Mouse (Mus musculus) liver, postnatal 0 days (tissue): ENCODE measurements around the gene 4933402N03Rik. TPM values are rescaled to one million over a fixed set of nuclear protein-coding genes. Genes with fewer than 3 reads are reported as not detected.

ENCODE experiments used
- ATAC-seq: fragments of 200-750 bp; cut with Nextera tagmentation; 2 replicates; pipeline ENCODE4 v1.8.0; 2017; ENCODE audit warnings: mild to moderate bottlenecking, moderate library complexity
- DNase-seq: peaks from one replicate; pipeline ENCODE4 v3.0.0-alpha.2; 2016
- H3K27ac ChIP-seq: fragments of 300-500 bp; sonication (generic); 2 replicates; pipeline ENCODE4 v1.5.1; 2014; ENCODE audit warnings: antibody characterized with exemption, moderate library complexity, mild to moderate bottlenecking, low read depth
- H3K27me3 ChIP-seq: fragments of 300-500 bp; sonication (generic); 2 replicates; pipeline ENCODE4 v1.6.1; 2014; ENCODE audit warnings: low read length, control low read depth, mixed read lengths; ENCODE audit not compliant: insufficient read depth
- H3K36me3 ChIP-seq: fragments of 300-500 bp; sonication (generic); replicated peaks from 2 replicates; pipeline ENCODE4 v1.6.1; 2014; ENCODE audit warnings: mild to moderate bottlenecking, control low read depth, low read length, moderate library complexity, mixed read lengths; ENCODE audit not compliant: insufficient read depth
- H3K4me1 ChIP-seq: fragments of 300-500 bp; sonication (generic); 2 replicates; pipeline ENCODE4 v1.6.1; 2014; ENCODE audit warnings: antibody characterized with exemption, mild to moderate bottlenecking, control low read depth; ENCODE audit not compliant: insufficient read depth
- H3K4me2 ChIP-seq: fragments of 300-500 bp; sonication (generic); 2 replicates; pipeline ENCODE4 v1.6.1; 2014; ENCODE audit warnings: low read depth, mild to moderate bottlenecking, low read length, moderate library complexity, mixed read lengths
- H3K4me3 ChIP-seq: fragments of 300-500 bp; sonication (generic); 2 replicates; pipeline ENCODE4 v1.5.1; 2014; ENCODE audit warnings: low read depth, low read length
- H3K9ac ChIP-seq: fragments of 300-500 bp; sonication (generic); replicated peaks from 2 replicates; pipeline ENCODE4 v1.6.1; 2014; ENCODE audit warnings: mild to moderate bottlenecking, moderate library complexity
- H3K9me3 ChIP-seq: fragments of 300-500 bp; sonication (generic); 2 replicates; pipeline ENCODE4 v1.6.1; 2016; ENCODE audit warnings: mild to moderate bottlenecking, control low read depth, low read length, mixed read lengths
- CTCF ChIP-seq: sonication (generic); IDR thresholded peaks from 2 replicates; pipeline ENCODE4 v1.5.1; 2016; ENCODE audit warnings: antibody characterized with exemption, low read depth
- EP300 ChIP-seq: IDR thresholded peaks from 2 replicates; pipeline ENCODE4 v1.6.1; 2016; ENCODE audit warnings: antibody characterized with exemption, low read depth, mild to moderate bottlenecking
- WGBS: fragments of 180-500 bp; shearing (Covaris S2); extraction: QIAGEN DNeasy Blood & Tissue Kit; methylation state at CpG from one replicate; pipeline ENCODE4 v1.1.7; 2014; ENCODE audit not compliant: insufficient replicate concordance; 5-methylcytosine and 5-hydroxymethylcytosine counted together
- polyA plus RNA-seq: library from polyadenylated mRNA; unstranded; fragments of >200 nt; fragmentation: Nextera tagmentation; extraction: Ambion mirVana; gene quantifications from 2 replicates; pipeline ENCODE4 v1.2.1, GENCODE M21; 2015

The 4933402N03Rik gene
- polyA plus RNA-seq, 1 experiment from 2014 or later: not detected

DNA sequence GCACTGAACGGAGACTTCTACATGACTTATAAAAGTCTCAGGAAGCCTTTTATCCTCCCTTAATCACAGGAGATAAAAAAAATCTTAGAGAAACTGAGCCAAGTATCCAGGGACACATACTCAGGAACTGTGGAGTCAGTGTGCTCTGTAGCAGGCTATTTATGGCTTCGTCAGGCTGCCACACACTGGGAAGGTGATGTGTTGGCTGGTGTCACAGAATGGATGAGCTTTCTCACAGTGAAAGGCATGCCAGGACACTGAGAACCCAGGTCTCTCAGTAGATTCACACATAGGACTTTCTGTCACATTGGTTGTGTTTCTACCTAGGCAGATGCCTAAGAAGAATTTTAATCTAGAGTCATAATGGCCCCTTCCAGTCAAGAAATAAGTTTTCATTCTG lies 31.7 kb downstream of the 4933402N03Rik start:
- H3K36me3 ChIP-seq: no peaks in the 10 kb centered on the region
- H3K4me3 ChIP-seq: no peak overlapping the region
- no peak overlapping the region for H3K4me2 ChIP-seq
- WGBS: 69% methylated on average over 2 of the region's 2 CpGs
- H3K27me3 ChIP-seq: no peaks in the 10 kb centered on the region
- no peak overlapping the region for H3K9ac ChIP-seq
- DNase-seq (no peak), ATAC-seq (no peak)
- H3K9me3 ChIP-seq: no peaks in the 10 kb centered on the region
- TF ChIP-seq CTCF (no peak), EP300 (no peak)
- no peak overlapping the region for H3K27ac ChIP-seq
- H3K4me1 ChIP-seq: no peaks in the 10 kb centered on the region

DNA sequence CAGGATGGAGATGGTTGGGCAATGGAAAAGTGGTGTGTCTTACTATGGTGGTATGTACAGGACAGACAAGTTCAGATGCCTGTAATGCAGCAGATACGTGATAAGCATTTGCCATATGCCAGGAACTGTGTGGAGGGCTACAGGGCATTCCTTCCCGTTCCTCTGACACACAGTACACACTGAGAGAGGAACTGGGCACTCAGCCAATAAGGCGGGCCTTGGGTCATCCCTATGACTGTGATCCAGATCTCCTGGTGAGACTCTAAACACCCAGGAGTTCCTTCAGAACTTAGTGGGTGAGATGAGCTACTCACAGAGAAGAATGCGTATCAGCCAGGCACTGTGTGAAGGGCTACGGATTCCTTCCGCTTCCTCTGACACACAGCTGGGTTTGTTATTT lies 32.4 kb downstream of the 4933402N03Rik start:
- no peak for DNase-seq
- H3K4me2 ChIP-seq: no peak overlapping the region
- ATAC-seq: no peak
- no peak overlapping the region for H3K4me3 ChIP-seq
- H3K36me3 ChIP-seq: no peaks in the 10 kb centered on the region
- no peak overlapping the region for H3K27ac ChIP-seq
- H3K4me1 ChIP-seq: no peaks in the 10 kb centered on the region
- no peak overlapping the region for H3K9ac ChIP-seq
- 67% methylated on average over 6 of the region's 6 CpGs for WGBS
- H3K9me3 ChIP-seq: no peaks in the 10 kb centered on the region
- no peaks in the 10 kb centered on the region for H3K27me3 ChIP-seq
- TF ChIP-seq EP300 (no peak), CTCF (no peak)

DNA sequence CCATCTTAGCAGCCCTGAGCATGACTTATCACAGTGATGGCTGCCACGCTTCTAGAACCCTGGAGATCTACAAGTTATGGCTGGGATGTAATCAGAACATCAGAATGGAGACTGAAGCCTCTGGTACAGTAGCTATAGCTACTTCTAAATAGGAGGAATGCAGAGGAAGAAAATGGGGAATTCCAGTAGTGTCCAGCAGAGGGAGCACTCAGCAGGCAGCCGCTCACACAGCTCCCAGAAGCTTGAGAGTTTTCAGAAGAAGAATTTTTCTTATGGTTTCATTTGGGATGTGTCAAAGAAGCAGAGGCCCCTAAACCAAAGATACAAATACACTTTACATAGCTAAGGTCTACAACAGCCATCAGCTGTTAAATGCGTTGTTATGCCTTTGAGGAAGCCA lies 33.6 kb downstream of the 4933402N03Rik start:
- no peak for ATAC-seq
- no peaks in the 10 kb centered on the region for H3K4me1 ChIP-seq
- H3K27me3 ChIP-seq: no peaks in the 10 kb centered on the region
- no peaks in the 10 kb centered on the region for H3K36me3 ChIP-seq
- 26% methylated on average over 3 of the region's 3 CpGs for WGBS
- no peaks in the 10 kb centered on the region for H3K9me3 ChIP-seq
- peak; percentile 52 for DNase-seq
- H3K9ac ChIP-seq: no peak overlapping the region
- no peak overlapping the region for H3K4me2 ChIP-seq
- H3K4me3 ChIP-seq: no peak overlapping the region
- no peak overlapping the region for H3K27ac ChIP-seq
- TF ChIP-seq CTCF (peak; percentile 72), EP300 (no peak)

Other genes with a start within 250 kb of the 4933402N03Rik start
- 0.61 and 0.83 TPM in 2 replicates for gene Htra1, start 210.2 kb downstream of the 4933402N03Rik start, polyA plus RNA-seq
- 0.27 and 1.2 TPM in 2 replicates for gene Dmbt1, start 114.3 kb downstream of the 4933402N03Rik start, polyA plus RNA-seq
- not detected in 2 replicates for gene 5430419D17Rik, start 28.1 kb upstream of the 4933402N03Rik start, polyA plus RNA-seq
- 0.05 TPM in 1 of 2 replicates, not detected in the other for gene Cuzd1, start 176.0 kb upstream of the 4933402N03Rik start, polyA plus RNA-seq
- gene Fam24b, start 183.2 kb upstream of the 4933402N03Rik start, polyA plus RNA-seq: not detected in 2 replicates
- not detected in 2 replicates for gene Fam24a, start 187.6 kb upstream of the 4933402N03Rik start, polyA plus RNA-seq
- gene 2310057M21Rik, start 216.4 kb upstream of the 4933402N03Rik start, polyA plus RNA-seq: 4.7 and 5.6 TPM in 2 replicates
- 19.5 and 20.4 TPM in 2 replicates for gene Pstk, start 224.8 kb upstream of the 4933402N03Rik start, polyA plus RNA-seq